Mouse (Mus musculus): ENCODE measurements around the gene Syne2.

- TF ChIP-seq CTCF (IDR thresholded peaks at IDR 0.05; ENCODE audit: extremely low read depth, insufficient read depth, insufficient read length, insufficient replicate concordance) (no peak), POLR2A (IDR thresholded peaks at IDR 0.05; ENCODE audit: low read depth, low read length) (no peak)
Measured at GRCm38 (mm10) chr12:75859936-75860335, 42.0 kb downstream of the Syne2 start.

All from spleen, adult 2 months (tissue).